Mouse (Mus musculus) MEL-GATA-1-ER (cell line): ENCODE results near the gene Tiam1.

ENCODE experiments used
- DNase-seq: peaks from one replicate; pipeline ENCODE4 v3.0.0-alpha.2; 2012; ENCODE audit warnings: low read depth; ENCODE audit errors: extremely low read depth

Tiam1 gene

GRCm38 (mm10) chr16:90144541-90144940, 972 bp upstream of the Tiam1 start:
- peak; percentile 52 for DNase-seq

GRCm38 (mm10) chr16:90143416-90143759, 181 bp downstream of the Tiam1 start:
- peak; percentile 50 for DNase-seq

GRCm38 (mm10) chr16:90142574-90143415, 774 bp downstream of the Tiam1 start:
- peak; percentile 27 for DNase-seq

GRCm38 (mm10) chr16:90142247-90142573, 1.4 kb downstream of the Tiam1 start:
- DNase-seq: no peak

GRCm38 (mm10) chr16:90141556-90141955, 2.0 kb downstream of the Tiam1 start:
- no peak for DNase-seq

DNA sequence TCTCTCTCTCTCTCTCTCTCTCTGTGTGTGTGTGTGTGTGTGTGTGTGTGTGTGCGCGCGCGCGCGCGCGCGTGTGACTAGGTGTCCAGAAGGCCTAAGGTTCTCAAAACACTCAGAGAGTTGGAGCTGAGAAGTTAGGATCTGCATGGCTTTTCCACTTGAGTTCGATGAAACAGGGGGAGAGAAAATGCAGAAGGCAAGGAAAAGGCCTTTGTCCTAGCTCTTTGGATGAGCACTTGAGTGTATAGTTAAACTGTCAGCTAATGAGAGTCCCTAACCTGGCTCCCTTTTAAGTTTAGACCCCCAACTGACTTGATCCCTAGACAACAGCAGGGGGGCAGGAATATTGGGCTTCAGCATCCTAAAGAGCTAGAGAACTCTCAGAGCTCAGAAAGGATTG, 3.0 kb downstream of the Tiam1 start:
- no peak for DNase-seq

DNA sequence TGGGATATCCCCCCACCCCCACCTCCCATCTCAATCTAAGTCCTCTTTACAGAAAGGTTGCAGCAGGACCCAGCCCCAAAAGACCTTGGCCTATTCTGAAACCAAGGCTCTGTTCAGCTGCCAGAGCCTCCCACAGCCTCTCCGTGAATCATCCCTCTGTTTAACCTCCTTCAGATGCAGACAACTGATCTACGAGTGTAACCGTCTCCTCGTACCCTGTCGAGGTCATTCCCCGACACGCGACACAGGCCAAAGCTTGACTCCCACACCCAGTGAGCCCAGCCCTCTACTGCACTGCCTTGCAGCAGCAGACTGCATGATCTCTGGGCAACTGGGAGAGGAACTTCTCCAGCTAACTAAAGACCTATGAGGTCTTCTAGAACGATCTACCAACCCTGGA, 3.9 kb downstream of the Tiam1 start:
- DNase-seq: no peak

DNA sequence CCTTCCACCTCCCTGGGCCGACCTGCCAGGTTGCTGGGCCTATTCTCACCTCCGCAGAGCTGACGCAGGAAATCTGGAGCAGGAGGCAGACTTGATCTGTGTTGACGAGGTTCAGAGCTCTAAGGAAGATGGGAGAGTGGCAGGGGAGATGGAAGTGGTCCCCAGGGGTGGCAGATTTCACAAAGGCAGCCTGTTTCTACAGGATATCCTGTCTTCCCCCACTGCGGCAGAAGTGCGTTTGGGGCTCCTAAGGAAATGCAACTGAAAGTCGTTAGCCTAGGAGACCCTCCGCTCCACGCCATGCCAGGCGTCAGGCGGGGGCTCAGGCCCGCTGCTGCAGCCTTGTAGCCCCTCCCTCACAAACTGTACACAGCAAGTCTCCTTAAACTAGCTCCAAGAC, 5.4 kb downstream of the Tiam1 start:
- no peak for DNase-seq

GRCm38 (mm10) chr16:90137175-90137574, 6.4 kb downstream of the Tiam1 start:
- DNase-seq: no peak

DNA sequence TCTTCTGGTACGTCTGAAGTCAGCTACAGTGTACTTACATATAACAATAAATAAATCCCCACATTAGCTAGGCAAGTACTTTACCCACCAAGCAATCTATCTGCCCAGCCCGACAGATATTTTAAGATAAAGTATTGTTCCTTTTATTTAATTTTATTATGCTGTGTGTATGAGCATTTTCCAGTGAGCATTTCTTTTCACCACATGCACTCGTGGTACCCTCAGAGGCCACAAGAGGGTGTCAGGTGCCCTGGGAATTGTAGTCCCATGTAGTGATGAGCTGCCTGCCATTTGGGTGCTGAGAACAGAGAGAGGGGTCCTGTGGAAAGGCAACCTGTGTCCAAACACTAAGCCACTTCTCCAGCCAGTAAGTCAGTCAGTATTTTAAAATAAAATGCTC, 8.0 kb downstream of the Tiam1 start:
- no peak for DNase-seq

DNA sequence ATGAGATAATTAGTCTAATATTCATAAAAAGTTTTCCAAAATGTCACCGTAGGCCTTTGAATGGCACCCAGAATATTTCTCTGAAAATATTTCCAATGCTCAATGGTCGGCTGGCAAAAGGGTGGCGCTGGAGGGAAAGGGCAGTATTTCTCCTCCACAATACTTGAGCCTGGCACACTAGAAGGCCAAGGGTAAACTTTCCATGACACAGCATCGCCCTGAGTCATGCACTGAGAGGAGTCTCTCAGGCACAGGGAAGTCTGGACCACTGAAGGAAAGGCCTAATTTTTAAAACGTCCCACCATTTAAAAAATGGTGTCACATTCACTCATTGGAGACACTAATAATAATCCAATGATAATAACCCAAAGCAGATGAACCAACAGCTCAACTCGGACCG, 9.2 kb downstream of the Tiam1 start:
- DNase-seq: no peak

GRCm38 (mm10) chr16:90132816-90133215, 10.8 kb downstream of the Tiam1 start:
- no peak for DNase-seq

- DNase-seq: no peak
Measured at GRCm38 (mm10) chr16:90132331-90132730, 11.2 kb downstream of the Tiam1 start.

DNA sequence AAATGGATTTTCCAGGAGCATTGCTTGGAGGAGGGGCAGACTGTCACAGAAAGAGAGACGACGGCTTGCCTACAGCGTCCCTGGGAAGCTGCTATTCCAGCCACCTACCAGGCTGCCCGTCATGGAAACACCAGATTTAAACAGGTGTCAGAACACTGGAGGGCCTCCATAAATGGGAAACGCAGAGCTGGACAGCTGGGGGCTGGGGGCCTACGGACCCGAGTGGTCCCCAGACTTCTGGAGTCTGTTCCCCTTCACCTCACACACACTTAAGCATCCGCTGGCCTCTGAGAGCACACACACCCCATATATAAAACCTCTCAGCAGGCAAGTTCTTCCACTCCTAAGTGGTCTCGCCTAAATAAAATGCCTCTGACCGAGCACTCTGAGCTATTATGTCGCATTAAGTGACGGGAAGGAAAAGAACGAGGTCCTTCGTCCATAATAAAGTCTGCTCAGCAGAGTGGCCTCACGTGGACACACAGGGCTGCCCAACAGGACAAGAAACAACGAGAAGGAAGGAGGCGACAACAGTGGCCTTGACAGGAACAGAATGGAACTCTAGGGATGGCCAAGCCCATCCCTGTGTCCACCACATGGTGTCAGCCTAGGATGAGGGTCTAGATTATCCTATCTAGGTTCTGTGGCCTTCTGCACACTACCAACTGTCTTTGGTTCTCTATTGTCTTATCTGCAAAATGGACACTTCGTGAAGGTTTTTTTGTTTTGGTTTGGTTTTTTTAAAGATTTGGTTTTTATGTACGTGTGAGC, 14.6 kb downstream of the Tiam1 start:
- DNase-seq: no peak

DNA sequence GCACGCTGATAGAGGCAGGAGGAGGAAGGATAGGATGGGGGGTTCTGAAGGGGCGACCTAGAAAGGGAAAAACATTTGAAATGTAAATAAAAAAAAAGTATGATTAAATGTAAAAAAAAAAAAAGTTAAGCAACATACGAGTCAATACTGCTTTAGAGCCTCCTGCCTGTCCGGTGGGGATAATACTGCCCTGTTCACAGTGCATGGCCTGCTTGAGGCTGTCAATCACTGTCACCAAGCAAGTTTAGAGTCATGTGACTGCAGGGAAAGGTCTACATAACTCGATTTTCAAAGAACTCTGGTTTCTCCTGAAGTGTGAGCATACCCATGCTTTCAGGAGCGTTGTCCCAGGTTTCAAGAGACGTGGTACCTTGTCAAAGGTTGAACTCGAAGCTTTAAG, 15.2 kb downstream of the Tiam1 start:
- no peak for DNase-seq

DNA sequence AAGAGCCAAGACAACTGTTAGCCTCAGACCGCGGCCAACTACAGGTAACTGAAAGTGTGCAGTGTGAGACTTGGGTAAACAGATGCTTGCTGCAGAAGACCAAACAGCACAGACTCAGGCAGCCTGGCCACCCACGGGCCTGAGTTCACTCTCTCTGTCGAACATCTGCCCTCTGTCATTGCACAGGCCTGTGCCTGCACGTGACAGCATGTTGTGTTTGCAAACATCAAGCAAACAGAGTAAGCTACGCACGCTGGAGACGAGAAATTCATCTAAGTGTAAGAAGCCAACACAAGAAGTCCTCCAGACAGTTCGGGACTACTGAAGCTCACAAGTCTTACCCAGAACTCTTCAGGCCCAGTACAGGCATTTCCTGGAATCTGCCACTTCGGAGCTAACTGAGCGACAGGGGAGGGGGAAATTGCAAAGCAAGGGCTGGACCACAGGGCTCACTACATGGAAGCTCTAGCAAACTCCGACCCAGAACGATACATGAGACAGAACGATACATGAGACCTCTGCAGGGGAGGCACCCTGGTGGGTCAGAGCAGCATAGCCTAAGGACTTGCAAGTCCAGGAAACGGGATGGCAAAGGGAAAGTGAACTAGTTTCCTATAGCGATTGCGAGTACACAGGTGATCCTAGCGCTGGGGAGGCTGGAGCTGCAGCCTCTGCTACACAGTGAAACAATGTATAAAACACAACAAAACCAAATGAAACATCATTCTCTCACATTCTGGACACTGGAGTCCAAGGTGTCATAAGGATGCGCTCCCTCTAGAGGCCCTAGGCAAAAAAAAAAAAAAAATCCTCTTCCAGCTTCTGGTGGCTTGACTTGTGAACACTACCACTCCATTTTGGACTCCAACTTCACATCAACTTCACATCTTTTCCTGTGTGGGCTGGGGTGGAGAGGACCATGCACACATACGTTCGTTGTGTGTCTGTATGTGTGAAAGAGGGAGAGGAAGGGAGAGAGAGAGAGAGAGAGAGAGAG, 18.0 kb downstream of the Tiam1 start:
- DNase-seq: no peak

DNA sequence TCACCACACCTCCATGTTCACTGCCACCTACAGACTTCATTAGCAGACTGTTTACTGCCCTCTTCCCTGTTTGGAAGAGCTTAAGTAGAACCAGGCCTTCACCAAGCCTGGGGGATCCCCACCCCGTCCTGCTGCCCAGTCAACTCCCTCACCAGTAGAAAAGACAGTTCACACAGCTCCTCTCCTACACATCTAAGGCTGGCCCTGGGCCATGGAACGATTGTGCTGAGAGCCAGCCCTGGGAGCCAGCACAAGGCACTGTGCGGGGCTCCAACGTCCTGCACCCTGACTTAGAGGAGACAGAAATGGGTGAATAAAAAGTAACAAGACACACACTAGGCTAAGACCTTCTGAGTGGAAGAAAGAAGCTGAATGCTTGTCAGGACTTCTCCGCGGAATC, 20.5 kb downstream of the Tiam1 start:
- no peak for DNase-seq

- DNase-seq: no peak
Measured at GRCm38 (mm10) chr16:90122439-90122838, 21.1 kb downstream of the Tiam1 start.

GRCm38 (mm10) chr16:90121799-90122198, 21.8 kb downstream of the Tiam1 start:
- no peak for DNase-seq

DNA sequence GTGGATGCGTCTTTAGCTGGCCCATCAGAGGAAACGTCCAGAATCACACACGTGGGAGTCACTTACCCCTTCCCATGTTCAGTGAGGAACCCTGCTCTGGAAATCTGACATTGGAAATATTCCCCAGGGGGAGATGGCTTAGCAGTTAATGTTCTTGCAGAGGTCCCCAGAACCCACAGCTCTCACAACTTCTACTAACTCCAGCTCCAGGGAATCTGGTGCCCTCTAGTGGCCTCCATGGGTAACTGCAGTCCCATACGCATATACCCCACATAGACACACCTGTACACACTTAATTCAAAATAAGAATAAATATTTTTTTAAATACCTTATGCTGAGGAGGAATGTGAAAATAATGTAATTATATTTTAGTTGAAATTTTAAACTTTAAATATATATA, 23.6 kb downstream of the Tiam1 start:
- DNase-seq: no peak

GRCm38 (mm10) chr16:90116637-90117182, 26.9 kb downstream of the Tiam1 start:
- DNase-seq: no peak
